Mouse (Mus musculus) intestine, embryonic 16.5 days (tissue): ENCODE measurements around the gene Nfam1. TPM values are rescaled to one million over a fixed set of nuclear protein-coding genes. Genes with fewer than 3 reads are reported as not detected.

Source experiments
- ATAC-seq: fragments of 200-750 bp; cut with Nextera tagmentation; 2 replicates; pipeline ENCODE4 v1.8.0; 2017; ENCODE audit warnings: moderate TSS enrichment, moderate library complexity
- H3K27ac ChIP-seq: fragments of 300-500 bp; sonication (generic); 2 replicates; pipeline ENCODE4 v1.5.1; 2014; ENCODE audit warnings: mild to moderate bottlenecking, low read length
- H3K27me3 ChIP-seq: fragments of 300-500 bp; sonication (generic); replicated peaks from 2 replicates; pipeline ENCODE4 v1.6.1; 2014; ENCODE audit warnings: low read length, control low read depth, mixed read lengths; ENCODE audit not compliant: control insufficient read depth, insufficient read depth
- H3K36me3 ChIP-seq: fragments of 300-500 bp; sonication (generic); 2 replicates; pipeline ENCODE4 v1.6.1; 2014; ENCODE audit warnings: low read length, control low read depth; ENCODE audit not compliant: control insufficient read depth, insufficient read depth
- H3K4me1 ChIP-seq: fragments of 300-500 bp; sonication (generic); 2 replicates; pipeline ENCODE4 v1.6.1; 2014; ENCODE audit warnings: low read length, control low read depth, mixed read lengths; ENCODE audit not compliant: control insufficient read depth, insufficient read depth
- H3K4me2 ChIP-seq: fragments of 300-500 bp; sonication (generic); 2 replicates; pipeline ENCODE4 v1.6.1; 2014; ENCODE audit warnings: low read depth, low read length, control low read depth
- H3K4me3 ChIP-seq: fragments of 300-500 bp; sonication (generic); 2 replicates; pipeline ENCODE4 v1.5.1; 2014; ENCODE audit warnings: mild to moderate bottlenecking, low read length
- H3K9ac ChIP-seq: fragments of 300-500 bp; sonication (generic); 2 replicates; pipeline ENCODE4 v1.6.1; 2014; ENCODE audit warnings: low read depth, low read length
- H3K9me3 ChIP-seq: fragments of 300-500 bp; sonication (generic); 2 replicates; pipeline ENCODE4 v1.6.1; 2016; ENCODE audit warnings: low read length, control low read depth; ENCODE audit not compliant: control insufficient read depth
- WGBS: fragments of 180-500 bp; shearing (Covaris S2); extraction: QIAGEN DNeasy Blood & Tissue Kit; methylation state at CpG from one replicate; pipeline ENCODE4 v1.1.7; 2014; 5-methylcytosine and 5-hydroxymethylcytosine counted together
- polyA plus RNA-seq: library from polyadenylated mRNA; unstranded; fragments of >200 nt; fragmentation: Nextera tagmentation; extraction: Ambion mirVana; gene quantifications from 2 replicates; pipeline ENCODE4 v1.2.1, GENCODE M21; 2015

Nfam1 gene
- polyA plus RNA-seq, 1 experiment from 2014 or later = 3.6 TPM

DNA sequence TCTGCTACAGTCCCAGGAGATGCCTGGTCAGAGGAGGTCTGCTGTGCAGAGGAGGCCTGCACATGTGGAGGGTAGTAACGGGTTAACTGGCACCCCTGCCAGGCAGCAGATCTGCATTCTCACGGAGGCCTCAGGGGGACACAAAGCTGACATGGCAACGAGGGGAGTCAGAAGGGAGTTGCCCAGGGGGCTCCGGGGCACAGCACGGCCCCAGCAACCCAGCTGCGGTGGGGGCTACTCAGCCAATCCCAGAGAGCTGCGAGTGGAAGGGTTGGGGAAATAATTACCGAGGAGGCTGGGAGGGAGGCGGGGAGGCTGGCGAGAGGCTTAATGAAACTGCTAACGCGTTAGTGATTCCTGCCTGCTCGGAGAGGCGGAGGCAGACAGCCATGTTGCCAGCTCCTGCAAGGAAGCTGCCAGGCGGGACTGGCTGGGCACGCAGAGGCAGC, 74.8 kb downstream of the Nfam1 start:
- Histone ChIP-seq H3K4me3 (no peak overlapping the region; the same call in none of the 2 replicates), H3K36me3 (no peaks in the 10 kb centered on the region), H3K9me3 (no peaks in the 10 kb centered on the region), H3K27ac (no peak overlapping the region), H3K4me2 (peak overlapping the region; percentile 30; the same call in 1 of the 2 replicates), H3K9ac (peak overlapping the region; percentile 24; the same call in 1 of the 2 replicates), H3K27me3 (peaks cover 30% of the 10 kb centered on the region), H3K4me1 (peaks cover 46% of the 10 kb centered on the region)
- no peak for ATAC-seq
- 26% methylated on average over 16 of the region's 16 CpGs for WGBS

DNA sequence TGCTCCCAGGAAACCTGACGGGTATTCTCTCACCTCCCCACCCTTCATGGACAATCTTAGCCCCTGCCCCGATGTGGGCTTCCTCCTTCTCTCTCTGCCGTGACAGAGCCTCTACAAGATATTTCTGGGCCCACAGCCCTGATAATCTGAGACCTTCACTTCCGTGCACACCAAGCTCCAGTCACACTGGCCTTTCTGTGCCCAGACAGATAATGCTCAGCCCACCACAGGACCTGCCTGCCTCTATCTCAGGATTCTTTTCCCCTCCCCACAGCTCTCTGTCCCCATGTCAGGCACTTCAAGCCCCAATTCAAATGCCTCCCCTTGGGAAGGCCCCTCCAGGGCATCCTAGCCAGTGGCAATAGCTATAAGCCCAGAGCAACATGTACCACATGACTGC, 76.4 kb downstream of the Nfam1 start:
- H3K27ac ChIP-seq = no peak overlapping the region
- WGBS = 66% methylated on average over 4 of the region's 4 CpGs
- H3K4me3 ChIP-seq = no peak overlapping the region
- H3K4me1 ChIP-seq = peaks cover 32% of the 10 kb centered on the region
- H3K4me2 ChIP-seq = no peak overlapping the region
- no peak overlapping the region for H3K9ac ChIP-seq
- peaks cover 20% of the 10 kb centered on the region for H3K27me3 ChIP-seq
- no peaks in the 10 kb centered on the region for H3K9me3 ChIP-seq
- no peaks in the 10 kb centered on the region for H3K36me3 ChIP-seq
- no peak for ATAC-seq

DNA sequence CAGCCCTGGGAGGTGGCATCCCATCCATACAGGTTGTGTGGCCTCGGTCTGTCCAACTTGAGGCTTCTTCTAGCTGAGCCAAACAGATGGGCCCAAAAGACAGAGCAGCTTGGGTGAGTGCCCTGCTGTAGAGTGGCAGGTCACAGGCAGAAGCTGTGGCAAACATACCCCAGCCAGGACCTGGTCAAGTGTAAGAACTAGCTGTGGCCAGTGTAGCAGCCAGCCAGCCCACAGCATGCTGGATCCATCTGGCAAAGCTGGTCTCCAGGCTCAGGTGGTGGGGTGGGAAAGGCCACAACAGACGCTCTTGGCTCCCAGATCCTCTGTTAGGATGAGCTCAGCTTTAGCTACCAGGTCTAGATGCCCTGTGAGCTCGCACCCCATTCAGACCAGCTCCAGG, 76.8 kb downstream of the Nfam1 start:
- H3K4me3 ChIP-seq = no peak overlapping the region
- no peak overlapping the region for H3K4me2 ChIP-seq
- 85% methylated on average over 3 of the region's 3 CpGs for WGBS
- no peak overlapping the region for H3K9ac ChIP-seq
- ATAC-seq = no peak
- H3K36me3 ChIP-seq = no peaks in the 10 kb centered on the region
- H3K27me3 ChIP-seq = peaks cover 16% of the 10 kb centered on the region
- no peaks in the 10 kb centered on the region for H3K9me3 ChIP-seq
- H3K4me1 ChIP-seq = peaks cover 28% of the 10 kb centered on the region
- no peak overlapping the region for H3K27ac ChIP-seq

DNA sequence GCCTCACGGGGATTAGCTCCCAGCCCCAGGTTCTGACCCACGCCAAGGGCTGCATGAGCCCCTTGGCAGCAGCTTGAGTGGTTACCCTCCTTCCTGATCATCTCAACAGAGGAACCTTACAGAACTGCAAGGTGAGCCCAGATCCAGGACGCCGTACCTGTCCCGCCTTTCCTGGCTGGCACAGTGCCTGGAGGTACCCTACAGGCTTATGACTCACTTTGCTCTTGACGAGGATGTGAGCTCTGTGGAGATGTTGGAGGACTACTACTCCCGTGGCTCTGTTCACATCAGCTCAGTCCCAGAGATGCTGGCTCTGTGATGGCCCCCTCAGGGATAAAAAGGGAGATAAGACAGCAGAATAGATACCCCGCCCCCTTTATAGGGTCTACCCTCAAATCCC, 77.8 kb downstream of the Nfam1 start:
- WGBS = 82% methylated on average over 8 of the region's 8 CpGs
- no peak overlapping the region for H3K4me3 ChIP-seq

DNA sequence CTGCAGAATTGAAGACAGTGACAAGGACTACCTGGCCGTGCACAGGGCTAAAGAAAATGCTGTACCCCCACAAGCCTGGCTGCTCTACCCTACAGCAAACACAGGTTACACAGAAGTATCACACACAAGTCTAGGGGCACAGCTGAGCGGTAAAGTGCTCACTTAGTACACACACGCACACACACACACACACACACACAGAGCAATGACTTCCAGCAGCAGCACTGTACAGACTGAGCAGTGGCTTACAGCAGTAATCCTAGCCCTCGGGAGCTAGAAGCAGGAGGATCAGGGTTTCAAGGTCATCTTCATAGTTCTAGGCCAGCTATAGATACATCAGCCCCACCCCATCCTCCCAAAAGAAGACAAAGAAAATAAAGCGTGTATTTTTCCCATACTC, 79.1 kb downstream of the Nfam1 start:
- no peak overlapping the region for H3K9ac ChIP-seq
- H3K9me3 ChIP-seq = no peaks in the 10 kb centered on the region
- H3K4me1 ChIP-seq = peaks cover 17% of the 10 kb centered on the region
- no peak overlapping the region for H3K4me3 ChIP-seq
- WGBS = 60% methylated on average over 5 of the region's 5 CpGs
- H3K27ac ChIP-seq = no peak overlapping the region
- no peak for ATAC-seq
- H3K36me3 ChIP-seq = no peaks in the 10 kb centered on the region
- H3K4me2 ChIP-seq = no peak overlapping the region
- H3K27me3 ChIP-seq = no peaks in the 10 kb centered on the region

More for the DNA sequence above, 77.8 kb downstream of the Nfam1 start:
- peaks cover 21% of the 10 kb centered on the region for H3K4me1 ChIP-seq
- H3K9me3 ChIP-seq = no peaks in the 10 kb centered on the region
- peaks cover 7% of the 10 kb centered on the region for H3K27me3 ChIP-seq
- H3K27ac ChIP-seq = no peak overlapping the region
- no peaks in the 10 kb centered on the region for H3K36me3 ChIP-seq
- H3K4me2 ChIP-seq = no peak overlapping the region
- ATAC-seq = no peak
- no peak overlapping the region for H3K9ac ChIP-seq

DNA sequence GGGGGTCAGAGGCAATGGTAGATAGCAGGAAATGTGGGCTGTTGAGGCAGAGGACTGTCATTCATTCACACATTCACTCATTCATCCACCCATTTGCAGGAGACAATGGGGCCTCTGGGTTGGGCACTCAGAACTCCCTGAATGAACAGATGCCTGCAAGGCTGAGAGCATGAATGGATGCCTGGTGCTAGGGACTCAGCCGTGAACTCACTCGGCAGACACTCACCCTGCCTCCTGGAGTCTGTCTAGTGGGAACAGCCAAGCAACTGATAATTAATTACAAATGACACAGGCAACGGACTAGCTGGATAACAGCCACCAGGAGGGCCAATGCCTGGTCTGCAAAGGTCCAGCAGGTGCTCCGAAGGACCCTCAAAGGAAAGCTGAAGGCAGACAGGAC, 80.0 kb downstream of the Nfam1 start:
- 43% methylated on average over 4 of the region's 4 CpGs for WGBS
- no peak overlapping the region for H3K9ac ChIP-seq
- no peak overlapping the region for H3K4me3 ChIP-seq
- no peak overlapping the region for H3K4me2 ChIP-seq
- peaks cover 8% of the 10 kb centered on the region for H3K4me1 ChIP-seq
- H3K27ac ChIP-seq = no peak overlapping the region
- ATAC-seq = no peak
- no peaks in the 10 kb centered on the region for H3K27me3 ChIP-seq
- no peaks in the 10 kb centered on the region for H3K36me3 ChIP-seq
- no peaks in the 10 kb centered on the region for H3K9me3 ChIP-seq

DNA sequence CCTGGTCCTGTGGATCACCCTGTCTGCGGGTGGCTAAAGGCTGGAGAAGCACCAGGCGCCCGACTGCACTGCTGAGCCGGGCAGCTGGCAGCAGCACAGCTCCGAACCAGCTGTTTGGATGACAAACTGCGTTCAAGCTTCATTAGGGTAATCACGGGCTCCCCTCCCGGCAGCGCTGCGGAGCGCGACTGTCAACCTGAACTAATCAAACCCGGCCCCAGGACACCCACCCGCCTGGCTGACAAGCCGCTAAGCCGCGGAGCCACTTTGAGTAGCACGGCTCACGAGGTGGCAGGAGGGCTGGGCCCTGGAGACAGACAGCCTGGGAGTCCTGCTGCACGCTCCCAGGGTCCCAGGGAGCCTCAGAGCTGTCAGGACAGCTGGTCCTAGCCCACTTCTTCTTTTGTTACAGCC, 80.8 kb downstream of the Nfam1 start:
- Histone ChIP-seq H3K4me1 (peaks cover 5% of the 10 kb centered on the region; the same call in 1 of the 2 replicates), H3K9me3 (no peaks in the 10 kb centered on the region), H3K4me2 (no peak overlapping the region), H3K9ac (no peak overlapping the region), H3K27me3 (no peaks in the 10 kb centered on the region), H3K36me3 (no peaks in the 10 kb centered on the region), H3K4me3 (no peak overlapping the region), H3K27ac (no peak overlapping the region)
- ATAC-seq = no peak
- WGBS = 16% methylated on average over 20 of the region's 20 CpGs

DNA sequence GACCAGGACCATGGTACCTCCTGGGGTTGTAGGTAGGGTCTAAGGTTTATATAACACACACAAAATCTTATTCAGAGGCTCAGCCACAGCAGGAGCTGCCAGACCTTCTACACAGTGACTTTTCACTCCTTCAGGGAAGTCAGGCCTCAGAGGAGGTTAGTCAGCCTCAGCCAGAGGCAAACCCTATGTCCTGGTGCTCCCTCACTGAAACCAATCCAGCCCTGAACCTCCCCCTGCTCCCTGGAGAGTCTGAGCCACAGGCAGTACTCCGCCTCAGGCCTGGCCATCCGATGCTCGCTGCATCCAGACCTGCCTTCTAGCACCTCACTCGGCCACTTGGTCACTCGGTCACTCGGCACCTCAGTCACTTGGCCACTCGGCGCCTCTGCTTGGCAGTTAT, 82.9 kb downstream of the Nfam1 start:
- no peaks in the 10 kb centered on the region for H3K27me3 ChIP-seq
- no peak overlapping the region for H3K27ac ChIP-seq
- no peak for ATAC-seq
- WGBS = 76% methylated on average over 8 of the region's 8 CpGs
- H3K4me1 ChIP-seq = peaks cover 5% of the 10 kb centered on the region; the same call in 1 of the 2 replicates
- no peaks in the 10 kb centered on the region for H3K36me3 ChIP-seq
- H3K4me2 ChIP-seq = no peak overlapping the region
- H3K9ac ChIP-seq = no peak overlapping the region
- no peak overlapping the region for H3K4me3 ChIP-seq
- H3K9me3 ChIP-seq = no peaks in the 10 kb centered on the region

DNA sequence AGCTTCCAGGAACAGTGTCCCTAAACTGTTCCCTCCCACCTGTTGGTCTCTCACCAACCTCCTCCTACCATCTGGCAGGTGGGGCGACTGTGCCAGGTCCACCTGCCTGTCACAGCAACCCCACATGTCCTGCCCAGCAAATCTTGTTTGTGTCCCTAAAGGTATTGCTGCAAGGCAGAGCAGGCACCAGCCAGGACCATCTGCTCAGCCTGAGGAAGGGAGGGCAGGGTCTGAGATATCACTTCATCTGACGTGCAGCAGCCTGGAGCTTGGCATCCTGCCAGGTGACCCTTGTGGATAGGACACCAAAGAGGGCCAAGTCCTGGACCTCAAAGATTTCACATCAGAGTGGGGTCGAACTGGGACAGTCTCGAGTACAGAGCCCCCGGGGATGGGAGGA, 85.7 kb downstream of the Nfam1 start:
- no peaks in the 10 kb centered on the region for H3K27me3 ChIP-seq
- H3K4me3 ChIP-seq = no peak overlapping the region
- H3K36me3 ChIP-seq = no peaks in the 10 kb centered on the region
- H3K4me1 ChIP-seq = peaks cover 18% of the 10 kb centered on the region
- no peaks in the 10 kb centered on the region for H3K9me3 ChIP-seq
- H3K4me2 ChIP-seq = no peak overlapping the region
- 58% methylated on average over 5 of the region's 5 CpGs for WGBS
- ATAC-seq = no peak
- no peak overlapping the region for H3K27ac ChIP-seq
- no peak overlapping the region for H3K9ac ChIP-seq
